Mouse (Mus musculus): ENCODE data around the gene Foxp1. TPM values are rescaled to one million over a fixed set of nuclear protein-coding genes. Genes with fewer than 3 reads are reported as not detected.

The Foxp1 gene
- total and polyA plus RNA-seq, 3 experiments = 16.1 to 42.0 TPM; not detected in 1

DNA sequence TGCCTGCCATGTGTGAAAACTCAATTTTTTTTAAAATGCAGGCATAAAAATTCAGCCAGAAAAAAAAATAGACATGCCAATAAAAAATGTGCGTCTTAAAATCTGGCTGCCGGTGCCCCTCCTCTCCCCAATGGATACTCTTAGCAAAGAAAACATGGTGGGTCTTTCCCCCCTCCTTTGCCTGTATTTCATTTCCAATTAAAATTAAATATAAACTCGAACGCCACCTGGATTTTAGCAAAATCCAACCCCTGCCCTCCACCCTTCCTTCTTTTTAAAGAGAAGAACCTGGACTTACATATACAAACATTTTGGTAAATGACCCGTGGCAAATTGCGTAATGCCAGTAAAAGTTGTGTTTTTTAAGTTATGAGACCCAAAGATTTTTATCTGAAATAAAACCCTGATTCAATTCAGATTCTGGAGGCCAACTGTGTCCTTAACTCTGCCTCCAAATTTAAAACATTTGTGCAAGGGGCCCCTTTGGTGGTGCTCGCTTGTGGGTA, 376.1 kb downstream of the Foxp1 start:
- H3K79me2 ChIP-seq (ENCODE audit: control insufficient read depth, insufficient read depth, low read length, poor library complexity) = no peaks in the 10 kb centered on the region
- no peaks in the 10 kb centered on the region for H3K36me3 ChIP-seq (ENCODE audit: control insufficient read depth in 1 of 2, insufficient read depth in 2 of 2, low read length in 2 of 2)
- no peak overlapping the region for H3K9ac ChIP-seq (ENCODE audit: control insufficient read depth, low read depth, low read length, poor library complexity, severe bottlenecking)
- no peak overlapping the region for H3K27ac ChIP-seq (ENCODE audit: control insufficient read depth, low read depth, low read length)
- no peak for TF ChIP-seq SIN3A (IDR thresholded peaks at IDR 0.05; ENCODE audit: low read length)
- no peak for TF ChIP-seq MEF2A (IDR thresholded peaks at IDR 0.05; ENCODE audit: extremely low read depth, insufficient replicate concordance, low read depth, low read length, poor library complexity, severe bottlenecking)
- no peak for TF ChIP-seq CHD2 (IDR thresholded peaks at IDR 0.05; ENCODE audit: low read length)
- TF ChIP-seq MXI1 (IDR thresholded peaks at IDR 0.05; ENCODE audit: low read depth, low read length) = no peak
- no peak for TF ChIP-seq MAZ (IDR thresholded peaks at IDR 0.05; ENCODE audit: low read depth, low read length)
- TF ChIP-seq POLR2AphosphoS2 (IDR thresholded peaks at IDR 0.05; ENCODE audit: low read length) = no peak
- TF ChIP-seq ELF1 (IDR thresholded peaks at IDR 0.05; ENCODE audit: low read depth, low read length) = no peak
- TF ChIP-seq TCF12 (IDR thresholded peaks at IDR 0.05; ENCODE audit: low read depth, low read length) = no peak
- no peak for TF ChIP-seq CTCF (IDR thresholded peaks at IDR 0.05 in 2 of 3, conservative IDR thresholded peaks at IDR 0.05 in 1 of 3; ENCODE audit: control insufficient read depth in 1 of 3, insufficient read depth in 1 of 3, low read depth in 2 of 3, low read length in 3 of 3, poor library complexity in 1 of 3, severe bottlenecking in 1 of 3)
- TF ChIP-seq POLR2A (IDR thresholded peaks at IDR 0.05; ENCODE audit: control insufficient read depth in 1 of 2, insufficient read depth in 1 of 2, low read depth in 1 of 2, low read length in 2 of 2, poor library complexity in 1 of 2) = no peak
- no peak for TF ChIP-seq GATA1 (IDR thresholded peaks at IDR 0.05; ENCODE audit: low read depth, low read length)
- no peak for TF ChIP-seq TAL1 (IDR thresholded peaks at IDR 0.05; ENCODE audit: low read length)
- TF ChIP-seq MYB (IDR thresholded peaks at IDR 0.05; ENCODE audit: low read depth, low read length) = no peak
- no peak for TF ChIP-seq NRF1 (IDR thresholded peaks at IDR 0.05; ENCODE audit: insufficient read depth, low read depth, low read length, poor library complexity, severe bottlenecking)
- TF ChIP-seq SMC3 (IDR thresholded peaks at IDR 0.05; ENCODE audit: low read depth, low read length) = no peak
- no peak for TF ChIP-seq ZKSCAN1 (IDR thresholded peaks at IDR 0.05; ENCODE audit: low read depth, low read length)
- TF ChIP-seq HCFC1 (IDR thresholded peaks at IDR 0.05; ENCODE audit: low read depth, low read length) = no peak
- TF ChIP-seq POLR2AphosphoS5 (IDR thresholded peaks at IDR 0.05; ENCODE audit: borderline replicate concordance, low read depth, low read length) = no peak
- no peak for TF ChIP-seq TBP (IDR thresholded peaks at IDR 0.05; ENCODE audit: low read depth, low read length)
- TF ChIP-seq JUND (IDR thresholded peaks at IDR 0.05; ENCODE audit: low read depth, low read length) = no peak
- no peak for DNase-seq (ENCODE audit: low read depth, low spot score)
- H3K4me1 ChIP-seq (ENCODE audit: control insufficient read depth in 1 of 2, insufficient read depth in 2 of 2, low read length in 2 of 2) = no peaks in the 10 kb centered on the region
- H3K9me3 ChIP-seq (replicated peaks; ENCODE audit: insufficient read depth, low read length) = no peaks in the 10 kb centered on the region
- H3K4me3 ChIP-seq (ENCODE audit: control insufficient read depth in 1 of 2, insufficient read depth in 1 of 2, low read depth in 2 of 2, low read length in 2 of 2) = no peak overlapping the region
- H3K27me3 ChIP-seq (ENCODE audit: control insufficient read depth in 1 of 2, insufficient read depth in 2 of 2, low read length in 2 of 2) = no peaks in the 10 kb centered on the region

DNA sequence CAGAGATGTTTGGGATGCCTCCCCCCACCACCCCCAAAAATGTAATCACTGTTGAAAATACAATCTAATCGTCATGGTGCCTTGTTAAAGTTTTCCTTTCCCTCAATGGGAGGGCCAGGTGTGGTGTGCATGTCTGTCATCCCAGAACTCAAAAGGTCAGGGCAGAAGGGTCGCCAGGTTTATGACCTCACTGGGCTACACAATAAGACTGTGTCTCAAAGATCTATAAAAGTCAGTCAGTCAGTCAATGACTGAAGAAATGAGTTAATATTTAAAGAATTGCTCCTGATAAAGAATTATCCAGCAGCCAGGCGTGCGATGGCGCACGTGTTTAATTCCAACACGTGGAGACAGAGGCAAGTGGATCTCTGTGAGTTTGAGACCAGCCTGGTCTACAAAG, 377.5 kb downstream of the Foxp1 start:
- Histone ChIP-seq H3K27ac (ENCODE audit: control insufficient read depth, low read depth, low read length) (no peak overlapping the region), H3K9ac (ENCODE audit: control insufficient read depth, low read depth, low read length, poor library complexity, severe bottlenecking) (no peak overlapping the region), H3K79me2 (ENCODE audit: control insufficient read depth, insufficient read depth, low read length, poor library complexity) (no peaks in the 10 kb centered on the region), H3K9me3 (replicated peaks; ENCODE audit: insufficient read depth, low read length) (no peaks in the 10 kb centered on the region), H3K36me3 (ENCODE audit: control insufficient read depth in 1 of 2, insufficient read depth in 2 of 2, low read length in 2 of 2) (no peaks in the 10 kb centered on the region), H3K27me3 (ENCODE audit: control insufficient read depth in 1 of 2, insufficient read depth in 2 of 2, low read length in 2 of 2) (no peaks in the 10 kb centered on the region), H3K4me1 (ENCODE audit: control insufficient read depth in 1 of 2, insufficient read depth in 2 of 2, low read length in 2 of 2) (no peaks in the 10 kb centered on the region), H3K4me3 (ENCODE audit: control insufficient read depth in 1 of 2, insufficient read depth in 1 of 2, low read depth in 2 of 2, low read length in 2 of 2) (no peak overlapping the region)
- DNase-seq (ENCODE audit: low read depth, low spot score) = no peak
- no peak for TF ChIP-seq USF1 (IDR thresholded peaks at IDR 0.05; ENCODE audit: low read depth, low read length)
- no peak for TF ChIP-seq E2F4 (IDR thresholded peaks at IDR 0.05; ENCODE audit: borderline replicate concordance, low read depth, low read length)
- TF ChIP-seq NRF1 (IDR thresholded peaks at IDR 0.05; ENCODE audit: insufficient read depth, low read depth, low read length, poor library complexity, severe bottlenecking) = no peak
- no peak for TF ChIP-seq POLR2AphosphoS5 (IDR thresholded peaks at IDR 0.05; ENCODE audit: borderline replicate concordance, low read depth, low read length)

Measured in MEL (cell line).